Mouse (Mus musculus): ENCODE results near the gene Gm20388. TPM values are rescaled to one million over a fixed set of nuclear protein-coding genes. Genes with fewer than 3 reads are reported as not detected.
A peak's percentile ranks its signal among the peaks of the same experiment; 100 is the strongest.

Gm20388 gene
- polyA plus RNA-seq, 1 experiment from 2014 or later: not detected

DNA sequence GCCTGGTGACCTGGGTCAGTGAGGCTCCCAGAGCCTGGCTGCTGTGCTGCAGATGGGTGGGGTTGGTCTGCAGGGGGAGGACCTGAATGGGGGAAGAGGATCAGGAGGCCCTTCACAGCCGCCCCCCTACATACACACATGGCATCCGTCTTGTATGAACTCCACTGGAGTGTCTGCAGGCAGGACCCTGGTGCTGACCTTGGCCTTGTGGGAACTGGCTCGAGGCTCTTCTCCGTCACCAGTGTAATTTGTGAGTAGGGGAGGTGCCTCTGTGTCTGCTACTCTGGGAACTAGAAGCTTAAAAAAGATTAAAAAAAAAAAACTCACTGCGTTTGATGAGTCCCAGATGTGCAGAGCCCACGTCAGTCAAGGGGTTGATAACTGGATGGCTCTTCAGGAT, 83.9 kb downstream of the Gm20388 start:
- Histone ChIP-seq H3K36me3 (no peaks in the 10 kb centered on the region), H3K4me1 (replicated peaks) (peaks cover 11% of the 10 kb centered on the region), H3K4me2 (no peak overlapping the region), H3K9me3 (replicated peaks) (no peaks in the 10 kb centered on the region), H3K27me3 (peaks cover 51% of the 10 kb centered on the region), H3K27ac (no peak overlapping the region), H3K9ac (no peak overlapping the region), H3K4me3 (no peak overlapping the region)
- WGBS: 45% methylated on average over 6 of the region's 6 CpGs
- no peak for ATAC-seq (replicated peaks; ENCODE audit: insufficient number of reproducible peaks, insufficient read depth, low FRiP score, low read depth)

DNA sequence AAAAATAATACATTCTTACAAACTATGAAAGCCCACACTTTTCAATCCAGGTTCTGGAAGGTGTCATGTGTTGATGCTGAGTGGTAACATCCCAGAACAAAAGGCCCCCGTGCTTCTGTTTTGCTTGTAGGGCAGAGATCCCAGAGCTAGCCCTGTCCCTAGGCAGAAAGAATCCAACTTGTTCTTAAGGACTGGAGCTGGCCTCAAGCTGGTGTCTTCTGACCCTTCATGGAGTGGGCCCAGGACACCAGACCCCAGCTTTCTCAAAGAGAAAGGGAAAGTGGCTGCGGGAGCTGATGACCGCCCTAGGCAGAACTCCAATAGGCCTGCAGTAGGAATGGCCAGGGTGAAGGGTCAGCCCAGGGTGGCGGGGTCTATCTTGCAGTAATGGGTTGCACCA, 86.6 kb downstream of the Gm20388 start:
- H3K27me3 ChIP-seq: peaks cover 28% of the 10 kb centered on the region
- H3K27ac ChIP-seq: no peak overlapping the region
- no peaks in the 10 kb centered on the region for H3K36me3 ChIP-seq
- no peak overlapping the region for H3K4me3 ChIP-seq
- 72% methylated on average over 4 of the region's 4 CpGs for WGBS
- ATAC-seq (replicated peaks; ENCODE audit: insufficient number of reproducible peaks, insufficient read depth, low FRiP score, low read depth): no peak
- no peak overlapping the region for H3K9ac ChIP-seq
- no peak overlapping the region for H3K4me2 ChIP-seq
- no peaks in the 10 kb centered on the region for H3K9me3 ChIP-seq (replicated peaks)
- peaks cover 7% of the 10 kb centered on the region for H3K4me1 ChIP-seq (replicated peaks)

DNA sequence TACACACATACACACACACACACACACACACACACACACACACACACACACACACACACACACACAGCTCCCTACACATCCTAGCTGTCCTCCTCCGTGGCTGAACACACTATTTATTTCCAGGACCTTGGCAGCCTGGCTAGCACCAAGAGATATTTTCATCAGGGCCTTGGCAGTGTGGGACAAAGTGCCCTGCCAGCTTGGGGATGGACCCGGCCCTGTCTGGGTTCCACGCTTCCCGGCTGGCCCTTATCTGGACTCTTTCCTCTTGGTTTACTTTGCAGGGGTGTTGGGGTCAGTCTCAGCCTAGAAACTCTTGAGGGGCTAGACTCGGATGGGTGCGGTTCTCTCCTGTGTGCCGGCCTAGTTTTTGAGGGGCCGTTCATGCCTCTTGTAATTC, 89.8 kb downstream of the Gm20388 start:
- no peak for ATAC-seq (replicated peaks; ENCODE audit: insufficient number of reproducible peaks, insufficient read depth, low FRiP score, low read depth)
- H3K36me3 ChIP-seq: no peaks in the 10 kb centered on the region
- H3K4me1 ChIP-seq (replicated peaks): peaks cover 17% of the 10 kb centered on the region
- H3K9ac ChIP-seq: no peak overlapping the region
- 39% methylated on average over 8 of the region's 8 CpGs for WGBS
- no peak overlapping the region for H3K4me2 ChIP-seq
- no peaks in the 10 kb centered on the region for H3K9me3 ChIP-seq (replicated peaks)
- 0 out of 2 replicates have a peak, but pooled peaks cover 5% of the 10 kb centered on the region for H3K27me3 ChIP-seq
- H3K4me3 ChIP-seq: no peak overlapping the region
- H3K27ac ChIP-seq: no peak overlapping the region

DNA sequence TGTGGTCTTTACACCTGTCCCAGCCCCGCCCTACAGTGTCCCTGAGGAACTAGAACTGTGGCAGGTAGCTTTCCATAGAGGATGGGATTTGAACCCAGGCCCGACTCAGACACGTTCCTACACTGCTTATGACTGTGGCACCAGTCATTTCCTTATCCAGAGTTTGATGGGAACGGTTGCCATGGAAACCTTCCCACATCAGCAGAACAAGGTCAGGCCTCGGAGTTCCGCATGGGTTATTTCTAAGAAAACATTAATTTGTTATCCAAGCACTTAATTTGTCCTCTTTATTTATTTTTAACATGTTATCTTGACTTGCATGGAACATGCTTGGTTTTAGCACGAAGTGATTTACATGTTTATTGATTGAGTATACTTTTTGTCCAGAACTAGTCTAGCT, 91.1 kb downstream of the Gm20388 start:
- H3K4me1 ChIP-seq (replicated peaks): peaks cover 17% of the 10 kb centered on the region
- H3K27me3 ChIP-seq: no peaks in the 10 kb centered on the region
- WGBS: 69% methylated on average over 7 of the region's 7 CpGs
- H3K4me3 ChIP-seq: no peak overlapping the region
- H3K4me2 ChIP-seq: no peak overlapping the region
- H3K9me3 ChIP-seq (replicated peaks): no peaks in the 10 kb centered on the region
- ATAC-seq (replicated peaks; ENCODE audit: insufficient number of reproducible peaks, insufficient read depth, low FRiP score, low read depth): no peak
- H3K36me3 ChIP-seq: no peaks in the 10 kb centered on the region
- no peak overlapping the region for H3K27ac ChIP-seq
- H3K9ac ChIP-seq: no peak overlapping the region

DNA sequence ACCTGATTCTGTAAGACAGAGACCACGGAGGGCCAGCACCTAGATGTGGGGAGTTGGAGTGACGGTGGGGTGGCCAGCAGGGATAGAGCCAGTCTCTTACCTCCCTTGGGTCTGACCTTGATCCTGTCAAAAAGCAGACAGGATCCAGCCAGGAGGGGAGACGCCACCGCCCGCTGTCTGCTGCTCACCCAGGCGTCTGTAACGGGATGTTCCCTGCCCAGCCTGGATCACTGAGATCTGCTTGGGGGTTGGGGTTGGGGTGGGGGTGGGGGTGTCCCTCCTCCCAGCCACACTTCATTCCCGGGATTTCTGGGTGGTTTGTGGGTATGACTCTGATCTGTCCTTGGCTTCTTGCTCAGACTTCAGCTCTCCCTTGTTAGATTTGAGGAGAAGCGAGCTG, 91.7 kb downstream of the Gm20388 start:
- Histone ChIP-seq H3K27me3 (no peaks in the 10 kb centered on the region), H3K4me1 (replicated peaks) (peaks cover 17% of the 10 kb centered on the region), H3K4me2 (no peak overlapping the region), H3K27ac (no peak overlapping the region), H3K4me3 (no peak overlapping the region), H3K36me3 (no peaks in the 10 kb centered on the region), H3K9ac (no peak overlapping the region), H3K9me3 (replicated peaks) (no peaks in the 10 kb centered on the region)
- no peak for ATAC-seq (replicated peaks; ENCODE audit: insufficient number of reproducible peaks, insufficient read depth, low FRiP score, low read depth)
- 45% methylated on average over 9 of the region's 9 CpGs for WGBS

DNA sequence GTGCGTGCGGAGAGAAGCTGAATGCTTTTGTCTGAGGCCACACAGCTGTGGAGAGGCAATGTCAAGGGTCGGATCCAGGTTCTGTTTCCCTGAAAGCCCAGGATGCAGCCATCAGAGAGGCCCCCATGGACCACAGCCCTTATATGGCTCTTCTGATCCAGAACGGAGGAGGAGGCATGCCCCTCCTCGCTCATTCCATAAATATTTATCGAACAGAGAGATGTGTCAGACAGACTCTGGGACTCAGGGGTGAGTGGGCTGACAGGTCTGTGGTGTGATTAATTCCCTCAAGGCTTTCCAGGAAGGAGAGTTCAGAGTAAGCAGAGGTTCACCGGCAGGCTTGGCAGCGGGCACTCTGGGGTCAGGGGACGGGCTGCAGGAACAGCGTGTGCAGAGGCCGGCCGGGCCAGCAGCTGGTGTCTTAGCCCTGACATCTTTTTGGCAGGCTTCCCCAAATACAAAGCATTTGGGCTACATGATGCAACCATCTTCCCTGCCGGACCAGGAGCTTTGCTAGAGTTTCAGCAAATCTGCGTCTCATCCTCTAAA, 93.6 kb downstream of the Gm20388 start:
- H3K4me2 ChIP-seq: no peak overlapping the region
- WGBS: 22% methylated on average over 14 of the region's 14 CpGs

DNA sequence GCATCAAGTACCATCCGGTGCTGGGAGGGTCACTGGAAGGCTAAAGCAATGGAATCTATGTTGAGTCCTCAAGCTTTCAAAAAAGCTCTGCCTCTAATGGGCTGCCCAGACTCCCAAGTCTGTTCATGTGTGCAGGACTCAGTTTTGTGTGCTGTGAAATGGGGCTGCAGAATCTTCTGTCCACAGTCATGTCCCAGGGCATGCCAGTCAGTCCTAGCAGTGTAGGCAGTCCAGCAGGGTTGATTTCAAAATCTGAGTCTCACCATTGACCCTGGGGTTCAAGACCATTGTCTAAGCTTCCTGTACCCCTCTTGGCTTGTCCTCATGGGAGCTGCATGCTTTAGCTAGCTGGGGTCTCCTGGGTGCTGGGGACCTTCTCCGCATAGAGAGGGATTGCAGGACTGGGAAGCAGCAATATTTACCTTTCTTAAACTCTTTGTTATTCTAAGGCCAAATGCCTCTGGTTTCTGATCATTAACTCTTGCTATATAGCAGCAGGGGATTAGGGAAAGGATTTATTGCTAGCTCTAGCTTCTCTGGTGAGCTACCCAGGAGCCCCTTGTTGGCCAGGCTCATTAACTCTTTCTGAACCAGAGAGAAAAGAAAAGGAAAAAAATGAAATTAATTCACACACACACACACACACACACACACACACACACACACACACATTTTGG, 94.2 kb downstream of the Gm20388 start:
- no peak overlapping the region for H3K4me2 ChIP-seq
- H3K9ac ChIP-seq: no peak overlapping the region
- WGBS: 49% methylated on average over 2 of the region's 2 CpGs
- H3K9me3 ChIP-seq (replicated peaks): no peaks in the 10 kb centered on the region
- no peak for ATAC-seq (replicated peaks; ENCODE audit: insufficient number of reproducible peaks, insufficient read depth, low FRiP score, low read depth)
- H3K36me3 ChIP-seq: no peaks in the 10 kb centered on the region
- peaks cover 17% of the 10 kb centered on the region for H3K4me1 ChIP-seq (replicated peaks)
- no peak overlapping the region for H3K27ac ChIP-seq
- no peak overlapping the region for H3K4me3 ChIP-seq
- no peaks in the 10 kb centered on the region for H3K27me3 ChIP-seq

More for the DNA sequence above, 93.6 kb downstream of the Gm20388 start:
- H3K9ac ChIP-seq: no peak overlapping the region
- no peaks in the 10 kb centered on the region for H3K9me3 ChIP-seq (replicated peaks)
- H3K4me3 ChIP-seq: no peak overlapping the region
- no peak overlapping the region for H3K27ac ChIP-seq
- peak; percentile 21 for ATAC-seq (replicated peaks; ENCODE audit: insufficient number of reproducible peaks, insufficient read depth, low FRiP score, low read depth)
- no peaks in the 10 kb centered on the region for H3K36me3 ChIP-seq
- H3K4me1 ChIP-seq (replicated peaks): peaks cover 17% of the 10 kb centered on the region
- H3K27me3 ChIP-seq: no peaks in the 10 kb centered on the region

DNA sequence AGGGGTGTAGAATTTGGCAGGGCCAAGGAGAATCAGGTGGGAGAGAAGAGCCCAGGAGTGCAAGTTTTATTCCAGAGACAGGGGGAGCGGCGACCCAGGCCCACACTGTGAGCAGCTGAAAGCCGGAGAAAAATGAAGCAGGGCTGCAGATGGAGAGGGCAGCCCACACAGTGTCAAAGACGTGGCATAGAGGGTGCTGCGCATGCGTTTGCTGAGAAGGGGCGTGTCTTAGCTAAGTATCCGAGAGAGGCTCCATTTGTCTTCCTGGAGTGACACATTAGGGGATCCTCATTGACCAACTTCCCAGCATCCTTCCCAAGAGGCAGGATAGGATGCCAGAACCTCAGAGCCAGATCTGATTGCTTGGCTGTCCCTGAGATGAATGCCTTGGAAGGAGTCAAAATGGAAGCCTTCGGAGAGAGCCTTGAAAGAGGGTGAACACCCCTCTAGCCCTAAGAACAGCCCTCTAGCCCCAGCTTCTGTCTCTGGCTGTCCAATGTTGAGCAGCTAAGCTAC, 96.1 kb downstream of the Gm20388 start:
- no peaks in the 10 kb centered on the region for H3K27me3 ChIP-seq
- WGBS: 48% methylated on average over 9 of the region's 9 CpGs
- no peak overlapping the region for H3K4me3 ChIP-seq
- no peak for ATAC-seq (replicated peaks; ENCODE audit: insufficient number of reproducible peaks, insufficient read depth, low FRiP score, low read depth)
- no peak overlapping the region for H3K9ac ChIP-seq
- no peaks in the 10 kb centered on the region for H3K9me3 ChIP-seq (replicated peaks)
- no peak overlapping the region for H3K4me2 ChIP-seq
- no peak overlapping the region for H3K27ac ChIP-seq
- H3K4me1 ChIP-seq (replicated peaks): peaks cover 17% of the 10 kb centered on the region
- no peaks in the 10 kb centered on the region for H3K36me3 ChIP-seq

DNA sequence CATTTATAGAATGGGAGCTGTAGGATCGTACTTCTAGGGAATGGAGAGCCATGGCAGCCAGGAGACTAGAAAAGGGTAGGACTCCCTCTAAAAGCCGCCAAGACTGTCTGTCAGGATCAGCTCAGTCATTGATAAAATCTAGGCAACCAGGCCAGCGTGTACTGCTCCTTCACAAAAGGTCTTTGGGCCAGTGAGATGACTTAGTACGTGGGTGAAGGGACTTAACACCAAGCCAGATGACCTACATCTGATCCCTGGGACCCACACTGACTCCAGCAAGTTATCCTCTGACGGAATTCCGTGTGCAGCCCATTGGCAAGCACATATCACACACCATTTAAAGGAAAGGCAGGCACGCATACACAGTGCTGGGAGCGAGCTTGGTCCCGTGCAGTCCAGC, 96.5 kb downstream of the Gm20388 start:
- 72% methylated on average over 9 of the region's 9 CpGs for WGBS
- Histone ChIP-seq H3K4me3 (no peak overlapping the region), H3K4me2 (no peak overlapping the region), H3K27me3 (peaks cover 4% of the 10 kb centered on the region; the same call in 1 of the 2 replicates), H3K4me1 (replicated peaks) (peaks cover 17% of the 10 kb centered on the region), H3K36me3 (no peaks in the 10 kb centered on the region), H3K9ac (no peak overlapping the region), H3K27ac (no peak overlapping the region), H3K9me3 (replicated peaks) (no peaks in the 10 kb centered on the region)
- no peak for ATAC-seq (replicated peaks; ENCODE audit: insufficient number of reproducible peaks, insufficient read depth, low FRiP score, low read depth)

DNA sequence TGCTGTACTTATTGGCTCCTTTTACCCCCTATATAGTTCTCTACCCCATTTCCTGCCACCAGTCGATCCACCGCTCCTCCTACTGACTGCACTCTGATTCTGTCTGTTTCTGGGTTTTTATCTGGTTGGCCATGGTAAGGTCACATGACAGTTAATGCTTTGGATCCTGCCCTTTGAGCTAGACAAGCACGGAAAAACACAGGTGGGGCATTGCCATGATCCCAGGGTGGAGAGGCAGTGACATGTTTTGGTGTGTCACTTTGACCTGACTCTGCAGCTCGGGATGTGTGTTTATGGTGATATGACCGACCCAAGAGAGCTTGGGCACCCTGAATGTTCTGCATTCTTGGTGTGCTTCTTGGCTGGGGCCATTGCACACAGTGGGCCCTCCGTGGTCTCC, 98.6 kb downstream of the Gm20388 start:
- no peak for ATAC-seq (replicated peaks; ENCODE audit: insufficient number of reproducible peaks, insufficient read depth, low FRiP score, low read depth)
- Histone ChIP-seq H3K9ac (no peak overlapping the region), H3K27ac (no peak overlapping the region), H3K27me3 (peaks cover 7% of the 10 kb centered on the region; the same call in 1 of the 2 replicates), H3K4me2 (no peak overlapping the region), H3K9me3 (replicated peaks) (no peaks in the 10 kb centered on the region), H3K4me1 (replicated peaks) (peaks cover 19% of the 10 kb centered on the region), H3K4me3 (no peak overlapping the region), H3K36me3 (no peaks in the 10 kb centered on the region)
- 67% methylated on average over 6 of the region's 6 CpGs for WGBS

DNA sequence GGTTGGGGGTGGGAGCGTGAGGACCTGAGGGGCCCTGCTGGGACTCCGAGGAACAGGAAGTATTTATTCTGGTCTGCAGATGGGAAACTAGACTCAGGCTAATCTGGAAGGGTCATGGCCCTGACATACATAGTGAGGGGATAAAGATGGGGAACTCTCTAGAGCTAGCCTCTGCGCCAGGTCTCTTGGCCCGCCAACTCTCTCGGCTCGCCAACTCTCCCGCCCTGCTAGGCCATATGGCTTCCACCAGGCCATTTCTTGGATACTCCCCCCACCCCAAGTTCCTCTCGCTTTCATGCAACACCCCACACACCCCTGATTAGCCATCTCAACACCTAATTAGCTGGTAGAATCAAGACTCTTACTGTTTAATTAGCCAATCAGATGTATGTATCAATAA, 101.8 kb downstream of the Gm20388 start:
- Histone ChIP-seq H3K4me3 (no peak overlapping the region), H3K27me3 (peaks cover 7% of the 10 kb centered on the region; the same call in 1 of the 2 replicates), H3K27ac (no peak overlapping the region), H3K4me1 (replicated peaks) (peaks cover 16% of the 10 kb centered on the region), H3K4me2 (no peak overlapping the region), H3K9me3 (replicated peaks) (no peaks in the 10 kb centered on the region), H3K36me3 (no peaks in the 10 kb centered on the region), H3K9ac (no peak overlapping the region)
- no peak for ATAC-seq (replicated peaks; ENCODE audit: insufficient number of reproducible peaks, insufficient read depth, low FRiP score, low read depth)
- 83% methylated on average over 8 of the region's 8 CpGs for WGBS

DNA sequence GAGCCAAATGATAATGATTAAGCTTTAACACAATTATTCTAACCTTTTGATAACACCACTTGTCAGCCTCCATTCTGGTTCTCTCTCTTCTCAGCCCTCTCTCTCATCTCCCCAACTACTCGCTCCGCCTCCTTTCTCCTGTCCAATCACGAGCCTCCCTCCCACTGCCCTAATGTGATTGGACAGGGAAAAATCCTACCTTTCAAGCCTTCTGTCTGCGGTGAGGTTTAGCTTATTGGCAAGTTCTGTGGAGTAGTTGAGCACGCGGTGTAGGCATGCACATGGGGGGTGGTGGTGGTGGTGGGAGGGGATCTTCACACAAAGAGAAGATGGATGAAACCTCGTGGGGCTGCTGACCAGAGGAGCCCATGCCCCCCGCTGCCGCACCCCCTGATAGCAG, 102.3 kb downstream of the Gm20388 start:
- Histone ChIP-seq H3K4me2 (no peak overlapping the region), H3K9me3 (replicated peaks) (no peaks in the 10 kb centered on the region), H3K4me3 (no peak overlapping the region), H3K4me1 (replicated peaks) (peaks cover 16% of the 10 kb centered on the region), H3K36me3 (no peaks in the 10 kb centered on the region), H3K27ac (no peak overlapping the region), H3K9ac (no peak overlapping the region), H3K27me3 (peaks cover 7% of the 10 kb centered on the region; the same call in 1 of the 2 replicates)
- 28% methylated on average over 9 of the region's 9 CpGs for WGBS
- no peak for ATAC-seq (replicated peaks; ENCODE audit: insufficient number of reproducible peaks, insufficient read depth, low FRiP score, low read depth)
